Mouse (Mus musculus) cerebellum, adult 9-11 months (tissue): ENCODE data around the gene Samt4.
"Not testable (repeated sequence)": the region's sequence is repeated elsewhere in the genome, so short reads cannot be mapped to it uniquely, and the experiment has no call there.

Experiments
- DNase-seq: peaks from one replicate; pipeline ENCODE4 v3.0.0; 2022

Gene Samt4

DNA sequence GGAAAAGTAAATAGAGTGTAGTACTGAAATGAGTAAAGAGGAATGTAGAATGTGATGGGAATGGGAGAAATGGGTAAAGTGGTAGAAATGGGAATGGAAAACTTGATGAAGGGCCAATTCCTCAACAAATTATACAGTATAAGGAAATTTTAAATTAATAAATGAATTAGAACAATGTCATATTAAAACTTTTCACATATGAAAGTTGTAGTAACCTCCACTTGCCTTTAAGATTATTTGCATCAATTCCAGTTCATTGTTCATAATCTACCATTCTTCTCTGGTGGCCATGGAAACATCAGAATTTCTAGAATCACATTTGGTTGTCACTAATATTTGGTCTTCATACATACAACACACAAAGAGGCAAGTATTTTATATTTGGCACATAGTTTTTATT, at the start of gene Samt4:
Gene Samt4 (plus strand): TSS at position 301 of the 400 bp plus-strand sequence.
- DNase-seq = no peak

DNA sequence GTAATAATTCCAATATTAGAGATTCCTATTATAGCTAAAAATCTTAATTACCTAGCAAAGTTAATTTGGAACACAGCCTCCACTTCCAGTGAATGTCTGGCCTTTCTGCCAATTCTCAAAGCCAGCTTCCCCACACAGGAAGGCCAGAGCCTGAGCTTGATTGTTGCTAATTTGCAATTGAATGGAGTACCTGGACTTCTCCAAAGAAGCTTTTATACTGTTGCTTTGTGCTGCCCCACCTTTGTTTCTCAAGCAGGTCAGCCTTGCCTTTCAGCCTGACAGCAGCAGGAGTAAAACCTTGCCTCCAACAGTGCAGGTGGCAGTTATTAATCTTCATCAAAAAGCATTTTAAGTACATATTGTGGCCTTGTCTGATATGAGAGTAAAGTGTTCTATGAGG, 38.1 kb upstream of the Samt4 start:
- DNase-seq = not testable (repeated sequence)

- DNase-seq = not testable (repeated sequence)
These were observed 13.4 kb upstream of the Samt4 start for GRCm38 (mm10) chrX:154468386-154468785.
